Mouse (Mus musculus): ENCODE data around the gene Armc6. TPM values are rescaled to one million over a fixed set of nuclear protein-coding genes. Genes with fewer than 3 reads are reported as not detected.
"Not testable (repeated sequence)": the region's sequence is repeated elsewhere in the genome, so short reads cannot be mapped to it uniquely, and the experiment has no call there.

The Armc6 gene
- total RNA-seq, 4 experiments from 2014 or later, result 6.8 to 9.0 (median 7.4) TPM

DNA sequence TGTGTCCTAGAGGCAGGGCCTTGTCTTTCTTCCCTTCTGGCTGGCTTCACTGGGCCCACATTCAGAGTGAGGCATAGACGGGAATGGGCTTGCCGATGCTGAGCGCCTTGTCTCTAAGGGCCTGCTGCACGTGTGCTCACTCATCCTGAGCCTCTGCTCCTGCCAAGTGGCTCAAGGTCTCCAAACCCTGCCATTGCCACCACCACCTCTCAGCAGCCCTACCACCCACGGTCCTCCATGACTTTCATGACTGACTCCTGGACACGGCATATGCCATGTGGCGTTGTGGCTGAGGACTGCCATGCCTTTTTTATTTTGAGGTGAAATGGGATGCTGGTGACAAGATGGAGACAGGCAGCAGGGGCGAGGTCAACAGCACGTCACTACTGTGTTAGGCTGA is 3.4 kb downstream of the Armc6 start:
- no peak for DNase-seq (ENCODE audit: low spot score)

DNA sequence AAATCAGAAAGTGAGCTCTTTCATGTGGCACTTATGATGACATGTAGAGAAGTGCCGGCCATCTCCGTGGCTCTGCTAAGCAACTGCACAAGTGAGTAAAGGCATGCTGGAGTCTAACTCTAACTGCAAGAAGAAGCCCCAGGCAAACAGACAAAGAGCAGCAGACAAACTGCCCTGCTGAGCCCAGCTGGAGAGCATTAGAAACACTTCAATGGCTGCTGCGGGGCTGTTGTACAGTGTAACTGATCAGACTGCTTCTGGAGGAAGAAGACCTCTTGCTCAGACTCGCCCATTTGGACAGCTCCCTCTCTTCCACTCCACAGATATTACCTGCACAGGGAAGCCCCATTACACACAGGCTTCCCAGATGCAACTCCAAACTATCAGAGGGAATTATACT is 6.3 kb downstream of the Armc6 start:
- no peak for DNase-seq (ENCODE audit: low spot score)

DNA sequence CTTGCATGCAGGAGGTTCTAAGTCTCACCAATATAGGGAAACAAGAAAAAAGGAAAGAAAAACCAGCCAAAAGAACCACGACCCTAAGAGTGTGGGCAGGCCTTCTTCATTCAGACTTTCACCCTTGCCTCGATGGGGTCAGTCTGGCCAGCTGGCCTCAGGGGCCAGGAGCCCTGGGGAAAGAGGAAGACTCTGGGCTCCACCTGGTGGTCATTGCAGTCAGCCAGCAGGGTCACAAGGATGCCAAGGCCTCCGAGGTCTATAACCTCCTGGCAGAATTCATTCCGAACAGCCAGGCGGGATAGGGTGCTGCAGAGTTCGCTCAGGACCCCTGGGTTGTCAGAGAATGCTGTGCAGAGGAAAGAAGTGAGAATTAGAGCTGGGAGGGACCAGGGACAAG is 10.9 kb downstream of the Armc6 start:
- no peak for DNase-seq (ENCODE audit: low spot score)

DNA sequence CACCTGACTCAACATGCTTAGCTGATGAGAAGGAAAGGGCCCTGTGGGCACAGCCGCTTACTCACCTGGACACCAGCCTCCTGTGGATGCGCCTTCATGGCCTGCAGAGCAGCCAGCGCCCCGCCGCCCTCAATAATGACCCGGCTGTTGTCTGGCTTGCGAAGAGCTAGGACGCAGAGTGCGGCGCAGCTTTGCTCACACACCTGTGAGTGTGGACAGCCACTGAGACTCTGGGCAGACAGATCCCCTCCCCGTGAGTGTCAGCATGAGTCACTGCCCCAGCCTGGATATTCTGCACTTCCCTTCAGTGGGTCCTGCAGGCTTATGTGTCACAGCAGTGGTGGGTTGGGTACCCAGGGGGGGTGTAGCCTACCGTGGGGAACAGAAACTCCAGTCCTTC is 12.2 kb downstream of the Armc6 start:
- no peak for DNase-seq (ENCODE audit: low spot score)

DNA sequence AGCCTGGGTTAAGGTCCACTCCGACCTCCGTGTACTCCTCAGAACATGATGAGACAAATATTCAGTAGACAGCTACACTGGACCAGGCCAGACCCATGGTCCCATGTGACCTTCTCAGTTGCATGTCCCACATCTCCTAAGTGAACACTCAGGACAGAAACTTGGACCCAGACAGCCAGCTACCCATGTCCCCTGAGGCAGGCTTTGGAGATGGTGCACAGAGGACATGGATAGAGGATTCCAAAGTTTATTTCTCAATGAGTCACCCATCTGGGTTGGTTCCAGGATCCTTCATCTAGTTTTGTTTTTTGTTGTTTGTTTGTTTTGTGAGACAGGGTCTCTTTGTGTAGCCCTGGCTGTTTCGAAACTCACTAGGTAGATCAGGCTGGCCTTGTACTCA is 13.4 kb downstream of the Armc6 start:
- DNase-seq (ENCODE audit: low spot score), result no peak

DNA sequence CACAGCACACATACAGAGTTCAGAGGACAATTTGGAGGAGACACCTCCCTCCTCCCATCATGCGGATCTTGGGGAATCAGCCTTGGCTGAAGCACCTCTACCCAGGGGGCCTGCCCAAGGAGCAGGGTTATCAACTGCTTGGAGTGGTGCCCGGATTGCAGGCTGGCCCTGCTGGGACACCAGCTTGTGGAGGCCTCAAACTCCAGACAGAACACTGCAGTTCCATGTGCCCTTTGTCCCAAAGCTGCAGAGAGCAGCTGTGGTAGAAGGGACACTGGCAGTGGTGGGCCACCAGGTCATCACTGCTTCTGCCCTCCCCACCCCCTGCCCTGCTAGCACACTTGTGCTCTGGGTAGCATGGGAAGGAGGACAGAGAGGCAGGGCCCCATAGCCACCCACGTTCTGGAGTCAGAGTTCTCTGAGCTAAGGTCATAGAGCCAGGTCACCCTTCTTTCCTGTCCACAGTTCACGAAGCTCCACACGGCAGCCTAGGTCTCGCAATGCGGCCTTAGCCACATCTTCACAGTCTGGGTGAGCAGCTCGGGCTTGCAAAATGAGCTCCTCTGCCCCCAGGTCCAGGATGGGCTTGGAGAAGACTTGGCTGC is 13.9 kb downstream of the Armc6 start:
- DNase-seq (ENCODE audit: low spot score), result no peak

DNA sequence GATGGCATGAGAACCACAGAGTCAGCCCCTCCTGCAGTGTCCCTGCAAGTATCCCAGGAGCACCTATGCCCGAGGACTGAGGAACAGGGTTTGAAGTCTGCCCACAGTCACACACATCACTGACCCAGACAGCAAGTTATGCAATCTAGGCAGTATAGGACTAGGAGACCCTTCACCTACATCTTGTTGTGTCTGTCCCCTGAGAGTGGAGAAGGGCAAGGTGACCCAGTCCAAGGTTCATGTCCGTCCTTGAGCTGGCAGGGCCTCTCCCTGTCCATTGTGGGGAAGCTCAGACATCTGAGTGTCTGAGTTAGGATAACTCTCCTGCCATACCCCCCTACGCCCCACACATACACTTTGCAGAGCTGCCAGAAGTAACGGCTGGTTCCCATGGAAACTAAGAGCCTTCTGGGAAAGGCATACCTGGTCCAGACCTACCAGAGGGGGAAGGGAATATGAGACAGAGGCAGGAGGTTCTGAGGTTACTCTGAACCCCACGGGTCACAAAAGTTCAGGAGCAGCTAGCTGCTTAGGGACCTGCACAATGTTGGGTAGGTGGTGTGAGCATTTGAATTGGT is 15.1 kb downstream of the Armc6 start:
- DNase-seq (ENCODE audit: low spot score), result no peak

DNA sequence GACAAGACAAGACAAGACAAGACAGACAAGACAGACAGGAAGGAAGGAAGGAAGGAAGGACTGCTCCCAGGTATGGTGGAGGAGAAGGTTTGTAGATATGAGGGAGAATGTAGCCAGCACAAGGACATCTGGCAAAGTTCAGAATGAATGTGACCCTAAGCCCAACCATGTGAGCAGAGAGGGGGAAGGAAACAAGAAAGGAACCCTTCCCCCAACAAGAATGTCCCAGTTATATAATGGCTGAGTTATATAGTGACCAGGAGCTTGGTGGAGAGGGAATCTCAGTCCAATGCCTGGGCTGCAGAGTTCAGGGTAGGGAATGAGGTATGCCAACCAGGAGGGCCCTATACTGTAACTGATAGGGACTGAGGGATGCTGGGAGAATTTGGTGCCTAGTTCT is 16.8 kb downstream of the Armc6 start:
- DNase-seq (ENCODE audit: low spot score), result no peak

DNA sequence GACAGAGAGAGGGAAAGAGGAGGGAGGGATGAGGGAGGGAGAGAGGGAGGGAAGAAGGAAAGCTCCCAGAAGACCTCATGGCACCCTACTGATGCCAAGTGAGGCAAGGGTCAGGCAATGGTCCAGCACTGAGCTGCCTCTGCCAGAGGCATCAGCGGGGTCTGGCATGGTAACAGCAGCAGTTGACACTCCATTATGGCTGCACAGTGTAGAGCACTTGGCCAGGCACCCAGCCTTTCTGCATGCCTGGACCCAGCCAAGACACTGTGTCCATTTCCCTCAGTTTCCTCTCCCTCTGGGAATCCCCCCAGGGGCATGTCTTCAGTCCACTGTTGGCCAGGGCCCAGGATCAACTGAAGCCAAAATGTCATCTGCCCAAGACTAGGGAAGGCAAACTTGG is 17.7 kb downstream of the Armc6 start:
- DNase-seq (ENCODE audit: low spot score), result peak; percentile 70

DNA sequence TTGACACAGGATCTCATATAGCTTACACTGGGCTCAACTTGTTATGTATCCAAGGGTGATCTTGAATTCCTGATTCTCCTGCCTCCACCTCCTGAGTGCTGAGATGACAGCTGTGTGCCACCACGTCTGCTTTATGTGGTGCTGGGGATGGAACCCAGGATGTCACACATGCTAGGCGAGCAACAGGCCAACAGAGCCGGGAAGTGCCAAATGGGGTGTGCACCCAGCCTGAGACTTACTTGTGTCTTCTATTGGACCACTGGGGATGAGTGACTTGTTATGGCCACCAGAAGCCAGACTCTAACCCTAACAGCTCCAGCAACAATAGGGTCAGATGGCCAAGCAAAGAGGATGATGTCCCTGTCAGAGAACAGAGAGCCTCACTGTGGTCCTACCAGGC is 18.1 kb downstream of the Armc6 start:
- not testable (repeated sequence) for DNase-seq (ENCODE audit: low spot score)

DNA sequence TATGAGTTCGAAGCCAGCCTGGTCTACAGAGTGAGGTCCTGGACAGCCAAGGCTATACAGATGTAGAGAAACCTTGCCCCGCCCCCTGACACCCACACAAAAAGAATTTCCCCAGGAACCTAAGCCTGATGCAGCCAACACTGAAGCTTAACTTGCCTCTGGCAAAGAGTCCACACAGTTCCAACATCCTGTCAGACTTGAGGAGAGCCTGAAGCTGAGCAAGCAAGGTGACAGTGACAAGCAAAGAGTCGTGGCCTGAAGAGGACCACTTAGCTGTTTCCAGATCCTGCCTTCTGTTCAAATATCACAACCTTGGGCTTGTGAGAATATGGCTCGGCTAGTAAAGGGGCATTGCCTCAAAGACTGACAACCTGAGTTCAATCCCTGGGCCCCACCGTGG is 19.2 kb downstream of the Armc6 start:
- no peak for DNase-seq (ENCODE audit: low spot score)

DNA sequence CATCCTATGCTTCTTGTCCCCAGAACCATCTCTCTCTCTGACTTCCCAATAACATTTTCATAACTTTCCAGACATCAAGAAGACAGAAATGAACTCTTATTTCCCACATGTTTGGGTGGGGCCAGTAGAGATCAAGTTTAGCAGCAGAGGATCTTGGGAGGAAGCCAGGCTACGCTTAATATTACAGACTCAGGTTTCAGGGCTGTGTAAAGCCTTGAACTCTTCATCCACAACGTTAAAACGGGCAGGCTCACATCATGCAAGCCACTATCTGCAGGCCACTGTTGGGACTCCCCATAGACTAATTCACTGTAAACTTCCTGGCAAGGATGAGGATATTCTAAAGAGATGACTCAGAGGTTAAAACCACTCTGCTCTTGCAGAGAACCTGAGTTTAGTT is 19.9 kb downstream of the Armc6 start:
- no peak for DNase-seq (ENCODE audit: low spot score)

DNA sequence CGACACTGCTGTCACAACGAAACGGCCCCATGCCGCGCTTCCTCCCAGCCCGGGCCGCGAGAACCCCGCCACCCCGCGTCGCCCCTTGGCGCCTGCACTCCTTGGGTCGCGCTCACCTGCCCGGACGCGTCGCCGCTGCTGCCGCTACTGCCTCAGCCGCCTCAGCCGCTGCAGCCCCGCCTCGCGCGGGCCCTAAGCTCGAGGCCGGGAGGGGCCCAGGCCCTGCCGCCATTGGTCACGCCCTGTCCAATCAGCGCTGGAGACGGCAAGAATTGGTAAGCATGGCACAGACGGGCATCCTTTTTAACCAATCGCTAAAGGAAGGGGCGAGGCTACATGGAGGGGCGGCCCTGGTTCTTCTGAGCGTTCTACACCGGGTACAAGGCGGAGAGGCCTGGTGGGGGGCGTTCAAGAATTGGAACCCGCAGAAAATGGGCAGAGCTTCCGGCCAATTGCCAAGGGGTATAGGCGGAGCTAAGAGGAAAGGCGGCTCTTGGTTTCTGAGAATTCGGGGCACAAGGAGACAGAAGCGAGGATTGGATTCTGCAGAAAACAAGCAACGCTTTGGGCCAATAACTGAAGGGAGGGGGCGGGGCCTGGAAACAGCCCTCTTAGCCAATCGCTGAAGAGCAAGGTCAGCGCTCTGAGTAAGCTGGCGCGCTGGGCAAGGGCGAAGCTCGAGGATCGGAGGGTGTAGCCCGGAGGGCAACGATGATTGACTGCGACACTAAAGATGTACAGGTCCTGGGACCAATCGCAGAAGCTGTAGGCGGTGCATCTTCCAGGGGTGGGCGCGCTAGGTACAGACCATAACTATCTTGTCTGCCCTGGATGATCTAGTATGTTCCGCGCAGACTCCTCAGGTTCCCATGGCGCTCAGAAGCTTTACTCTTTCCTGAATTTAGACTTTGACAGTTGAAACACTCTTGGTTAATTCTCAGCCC is 21.9 kb downstream of the Armc6 start, which contains the start of gene Slc25a42:
Gene Slc25a42 (minus strand): TSS at position 194 of the 944 bp plus-strand sequence.
- DNase-seq (ENCODE audit: low spot score), result peak; percentile 98

DNA sequence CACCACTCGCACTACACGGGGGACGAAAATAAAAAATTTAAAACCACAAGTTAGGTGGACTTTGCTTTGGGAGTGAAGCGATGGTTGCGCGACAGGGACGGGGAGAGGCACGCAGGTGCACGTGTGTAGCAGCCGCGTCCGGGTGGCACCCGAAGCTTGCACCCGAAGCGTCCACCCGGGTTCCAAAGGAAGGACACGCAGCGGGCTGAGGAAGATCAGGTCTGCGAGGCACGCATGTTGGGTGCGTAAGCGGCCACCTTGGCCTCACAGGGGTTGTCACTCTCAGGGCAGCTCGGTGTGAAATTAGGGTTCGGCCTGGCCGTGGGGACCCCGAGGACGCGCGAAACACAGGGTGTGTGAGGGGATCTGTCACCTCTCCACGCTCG is 22.5 kb downstream of the Armc6 start:
- peak; percentile 32 for DNase-seq (ENCODE audit: low spot score)

DNA sequence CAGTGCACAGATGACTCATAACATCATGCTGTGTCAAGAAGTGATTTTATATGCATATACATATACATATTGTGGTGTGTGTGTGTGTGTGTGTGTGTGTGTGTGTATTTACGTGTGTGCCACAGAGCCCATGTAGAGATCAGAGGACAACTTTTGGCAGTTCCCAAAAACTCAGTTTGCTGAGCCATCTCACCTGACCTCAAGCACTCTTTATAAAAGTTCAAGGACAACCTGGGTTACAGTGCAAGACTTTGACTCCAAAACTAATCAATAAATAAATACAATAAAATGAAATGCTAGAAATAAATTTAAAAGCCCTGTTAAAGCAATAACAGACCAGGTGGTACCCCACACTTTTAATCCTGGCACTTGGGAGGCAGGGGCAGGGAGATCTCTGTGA is 23.0 kb downstream of the Armc6 start:
- DNase-seq (ENCODE audit: low spot score), result no peak

DNA sequence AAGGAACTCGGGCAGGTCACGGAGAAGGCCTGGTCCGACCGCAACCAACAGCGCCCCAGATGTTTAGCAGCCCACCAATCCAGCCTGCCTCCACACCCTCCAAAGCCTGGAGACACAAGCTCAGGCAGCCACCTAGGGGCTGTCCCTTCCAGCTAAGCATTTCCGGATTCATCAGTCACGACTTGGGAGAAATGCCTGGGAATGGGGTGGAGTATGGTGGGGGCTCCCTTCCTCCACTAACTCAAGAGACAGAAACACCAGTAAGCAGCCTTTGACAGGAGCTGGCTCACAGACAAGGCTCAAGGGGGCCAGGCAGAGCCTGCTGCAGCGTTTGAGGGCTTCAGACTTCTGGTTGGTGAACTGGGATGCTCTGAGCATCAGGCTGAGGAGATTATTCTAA is 23.7 kb downstream of the Armc6 start:
- DNase-seq (ENCODE audit: low spot score), result no peak

DNA sequence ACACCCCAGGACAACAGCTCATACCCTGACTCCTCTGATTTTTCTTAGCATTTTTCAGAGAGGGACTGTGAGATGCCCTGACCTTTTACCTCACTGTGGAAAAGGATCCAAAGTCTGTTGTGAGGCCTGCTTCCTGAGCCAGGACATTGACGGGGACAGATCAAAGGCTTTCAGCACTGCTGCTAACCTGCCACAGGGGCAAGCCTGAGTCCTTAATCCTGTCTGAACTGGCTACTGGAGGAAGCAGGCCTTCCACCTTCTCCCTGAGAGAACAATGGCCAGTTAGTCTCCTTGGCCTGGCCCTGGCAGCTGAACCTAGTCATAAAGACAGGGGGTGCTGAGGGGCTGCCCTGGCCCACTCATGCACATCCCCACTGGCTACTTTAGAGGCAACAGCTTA is 26.1 kb downstream of the Armc6 start:
- DNase-seq (ENCODE audit: low spot score), result no peak

DNA sequence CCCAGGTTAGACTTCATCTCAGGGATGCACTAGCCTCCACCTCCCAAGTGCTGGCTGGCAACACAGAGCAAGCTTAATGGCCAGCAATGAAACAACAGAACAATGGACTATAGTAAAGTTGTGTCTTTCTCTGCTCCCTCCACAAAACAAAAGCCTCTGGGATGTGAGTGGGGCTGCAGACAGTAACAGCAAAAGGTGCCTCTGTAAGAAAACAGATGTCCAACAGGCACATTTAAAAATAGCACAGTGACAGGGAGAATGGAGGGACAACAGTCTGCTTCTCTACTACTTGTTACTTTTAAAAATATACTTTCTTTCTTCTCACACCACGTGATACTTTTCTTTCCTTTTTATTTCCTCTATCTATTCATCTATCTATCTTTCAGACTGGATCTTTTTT is 29.5 kb downstream of the Armc6 start:
- no peak for DNase-seq (ENCODE audit: low spot score)

DNA sequence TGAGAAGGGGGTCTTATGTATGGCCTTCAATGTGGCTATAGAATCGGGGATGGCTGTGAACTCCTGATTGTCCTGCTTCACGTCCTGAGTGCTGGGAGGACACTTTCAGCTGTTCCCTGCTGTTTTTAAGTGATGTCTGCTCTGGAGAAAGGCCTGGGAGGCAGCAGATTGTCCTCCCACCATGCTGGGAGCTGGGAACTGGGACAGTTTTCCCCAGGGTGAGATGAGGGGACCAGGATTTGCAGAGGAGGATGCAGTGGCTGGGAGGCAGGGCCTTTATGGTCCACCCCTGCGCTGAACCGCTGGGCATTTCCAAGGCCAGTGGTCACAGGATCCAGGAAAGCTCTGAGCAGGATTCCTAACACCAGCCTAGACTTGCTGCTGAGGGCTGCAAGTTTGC is 31.2 kb downstream of the Armc6 start:
- no peak for DNase-seq (ENCODE audit: low spot score)

DNA sequence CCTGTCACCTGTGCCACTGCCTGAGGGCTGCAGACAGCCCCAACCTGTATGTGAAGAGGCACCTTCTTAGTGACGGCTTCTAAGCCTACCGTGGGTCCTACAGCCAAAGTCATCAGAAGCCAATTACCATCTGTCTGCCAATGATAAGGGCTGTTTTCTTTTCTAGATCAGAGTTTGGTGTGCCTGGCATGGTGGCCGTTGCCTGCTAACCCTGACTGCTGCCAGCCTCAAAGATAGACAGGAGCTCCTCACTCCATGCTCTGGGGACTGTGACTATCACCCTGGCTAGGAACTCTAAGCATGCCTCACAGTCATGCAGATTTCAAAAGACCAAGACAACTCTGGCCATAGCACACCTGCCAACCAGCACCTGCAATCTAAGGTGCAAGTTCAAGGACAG is 32.8 kb downstream of the Armc6 start:
- no peak for DNase-seq (ENCODE audit: low spot score)

DNA sequence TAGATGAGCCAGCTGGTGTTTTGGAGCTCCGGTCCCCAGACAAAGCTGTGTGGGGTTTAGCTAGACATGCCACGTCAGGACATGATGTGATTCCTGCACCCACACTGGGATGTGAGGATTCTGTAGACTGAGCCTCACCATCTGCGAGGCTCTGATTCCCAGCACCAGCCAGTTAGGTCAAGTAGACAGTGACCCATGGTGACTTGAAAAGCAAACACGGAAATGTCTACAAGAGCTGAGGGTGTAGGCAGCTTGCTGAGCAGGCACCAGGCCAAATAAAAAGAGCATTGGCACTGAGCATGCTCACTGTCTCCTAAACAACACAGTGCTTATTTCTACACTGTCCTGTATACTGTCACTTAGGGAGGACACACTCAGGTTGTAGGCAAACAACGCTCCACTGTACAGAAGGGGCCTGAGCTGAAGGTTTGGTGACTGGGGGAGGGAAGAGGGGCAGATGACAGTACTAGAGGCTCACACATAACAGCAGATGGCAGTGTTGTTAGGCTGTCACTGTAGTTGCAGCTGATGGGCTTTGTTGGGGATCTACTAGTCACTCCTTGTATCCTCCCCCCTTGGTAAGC is 34.1 kb downstream of the Armc6 start:
- DNase-seq (ENCODE audit: low spot score), result no peak

DNA sequence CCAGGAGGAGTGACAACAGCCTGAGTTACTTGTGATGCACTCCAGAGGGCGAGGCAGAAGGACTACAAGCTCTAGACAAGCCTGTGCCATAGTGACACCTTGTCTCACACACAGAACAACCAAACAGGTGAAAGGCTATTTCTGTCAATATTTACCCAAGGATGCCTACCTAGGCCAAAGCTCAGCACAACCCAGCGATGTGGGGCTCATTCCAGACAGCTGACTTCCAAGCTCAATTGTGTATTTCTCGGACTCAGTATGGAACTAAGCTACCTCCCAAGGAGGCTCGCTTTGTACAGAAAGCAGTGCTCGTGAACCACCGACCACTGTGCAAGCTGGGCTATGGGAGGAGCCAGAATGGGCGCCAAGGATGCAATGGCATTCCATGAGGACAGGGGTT is 36.7 kb downstream of the Armc6 start:
- no peak for DNase-seq (ENCODE audit: low spot score)

DNA sequence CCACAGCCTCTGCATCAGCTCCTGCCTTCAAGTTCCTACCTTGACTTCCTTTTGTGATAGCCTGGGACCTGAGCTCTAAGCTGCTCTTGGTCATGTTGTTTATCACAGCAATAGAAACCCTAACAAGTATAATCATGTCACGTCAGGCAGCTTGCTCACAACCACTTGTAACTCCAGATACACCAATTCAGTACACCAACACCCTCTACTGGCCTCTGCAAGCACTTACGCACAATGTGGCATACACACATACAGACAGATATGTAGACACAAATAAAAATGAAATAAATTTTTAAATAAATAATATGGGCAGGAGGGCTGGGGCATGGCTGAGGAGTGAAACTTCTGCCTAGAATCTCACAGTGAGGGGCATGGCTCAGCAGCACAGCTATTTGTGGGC is 38.5 kb downstream of the Armc6 start:
- no peak for DNase-seq (ENCODE audit: low spot score)

All from heart, adult 8-10 months (tissue).